Mouse (Mus musculus): ENCODE measurements around the gene Agk. TPM values are rescaled to one million over a fixed set of nuclear protein-coding genes. Genes with fewer than 3 reads are reported as not detected.
A peak's percentile ranks its signal among the peaks of the same experiment; 100 is the strongest.

Gene Agk
- polyA plus RNA-seq, 1 experiment from 2014 or later, result 59.4 TPM

DNA sequence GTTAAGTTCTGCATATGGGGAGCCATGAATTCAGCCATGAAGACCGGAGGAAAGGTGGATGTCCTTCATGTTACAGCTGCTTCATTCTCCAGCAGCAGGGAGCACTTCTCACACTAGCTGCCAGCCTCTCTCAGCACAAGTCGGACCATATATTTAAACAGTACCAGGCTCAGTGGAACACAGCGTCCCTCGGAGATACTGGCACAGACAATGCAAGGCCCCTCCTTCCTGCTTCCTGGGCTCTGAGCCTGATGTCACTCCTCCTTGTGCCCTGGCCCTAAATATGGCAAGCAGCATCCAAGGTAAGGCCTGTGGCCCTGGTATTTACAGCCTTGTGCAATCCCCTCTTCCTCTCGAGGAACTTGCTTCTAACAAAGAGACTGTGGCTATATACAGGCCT is 90.8 kb downstream of the Agk start:
- Histone ChIP-seq H3K4me1 (no peaks in the 10 kb centered on the region), H3K4me3 (no peak overlapping the region), H3K9me3 (no peaks in the 10 kb centered on the region), H3K27me3 (no peaks in the 10 kb centered on the region), H3K27ac (replicated peaks) (no peak overlapping the region), H3K4me2 (replicated peaks) (no peak overlapping the region), H3K9ac (replicated peaks) (no peak overlapping the region), H3K36me3 (peaks cover 20% of the 10 kb centered on the region)
- ATAC-seq (replicated peaks), result no peak
- WGBS, result 73% methylated on average over 5 of the region's 5 CpGs

GRCm38 (mm10) chr6:40418386-40418785 is 93.4 kb downstream of the Agk start:
- ATAC-seq (replicated peaks), result no peak
- no peak overlapping the region for H3K4me3 ChIP-seq
- no peak overlapping the region for H3K9ac ChIP-seq (replicated peaks)
- H3K36me3 ChIP-seq, result peaks cover 24% of the 10 kb centered on the region
- H3K4me1 ChIP-seq, result no peaks in the 10 kb centered on the region
- H3K4me2 ChIP-seq (replicated peaks), result no peak overlapping the region
- H3K27me3 ChIP-seq, result no peaks in the 10 kb centered on the region
- H3K9me3 ChIP-seq, result no peaks in the 10 kb centered on the region
- no peak overlapping the region for H3K27ac ChIP-seq (replicated peaks)
- WGBS, result 70% methylated on average over 4 of the region's 4 CpGs

DNA sequence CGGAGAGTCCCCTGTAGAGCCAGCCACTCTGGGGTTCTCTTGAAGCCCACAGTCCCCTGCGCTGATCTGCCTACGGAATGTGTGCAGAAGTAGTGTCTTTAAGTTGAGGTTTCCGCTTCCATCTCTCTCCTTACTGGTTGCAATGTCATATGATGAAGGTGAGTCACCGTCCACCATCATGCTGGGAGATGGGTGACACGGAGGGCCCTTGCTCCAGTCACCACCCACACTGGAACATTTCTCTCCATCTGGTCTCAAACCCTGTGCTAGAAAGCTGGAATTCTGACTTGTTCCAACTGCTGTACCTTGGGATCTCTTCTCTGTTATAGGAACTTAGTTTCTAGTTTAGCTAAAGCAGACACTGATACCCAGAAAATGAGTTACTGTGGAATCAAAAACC is 96.1 kb downstream of the Agk start:
- no peak overlapping the region for H3K4me2 ChIP-seq (replicated peaks)
- WGBS, result 98% methylated on average over 6 of the region's 6 CpGs
- ATAC-seq (replicated peaks), result no peak
- H3K27me3 ChIP-seq, result no peaks in the 10 kb centered on the region
- H3K27ac ChIP-seq (replicated peaks), result no peak overlapping the region
- peaks cover 19% of the 10 kb centered on the region for H3K36me3 ChIP-seq
- H3K4me1 ChIP-seq, result no peaks in the 10 kb centered on the region
- no peak overlapping the region for H3K9ac ChIP-seq (replicated peaks)
- H3K4me3 ChIP-seq, result no peak overlapping the region
- no peaks in the 10 kb centered on the region for H3K9me3 ChIP-seq

DNA sequence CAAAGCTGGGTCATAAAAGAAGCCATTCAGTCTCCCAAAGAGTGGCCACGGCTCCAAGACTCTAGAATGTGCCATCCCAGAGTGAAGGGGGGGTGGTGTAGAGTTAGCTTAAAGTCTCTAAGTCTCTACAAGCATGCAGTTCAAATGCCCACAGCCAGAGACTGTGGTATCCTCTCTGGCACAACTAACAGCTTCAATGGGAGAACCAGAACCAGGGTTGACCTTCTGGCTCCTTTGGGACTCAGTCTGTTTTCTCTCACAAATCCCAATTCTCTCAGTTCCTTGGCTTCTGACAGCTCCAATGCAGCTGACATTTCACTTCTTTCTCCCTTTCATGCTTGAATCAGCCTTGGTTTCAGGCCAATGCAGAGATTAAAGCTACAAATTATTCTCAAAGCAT is 98.0 kb downstream of the Agk start:
- Histone ChIP-seq H3K36me3 (peaks cover 13% of the 10 kb centered on the region), H3K4me2 (replicated peaks) (no peak overlapping the region), H3K4me3 (no peak overlapping the region), H3K9me3 (no peaks in the 10 kb centered on the region), H3K27me3 (no peaks in the 10 kb centered on the region), H3K9ac (replicated peaks) (no peak overlapping the region), H3K4me1 (peaks cover 11% of the 10 kb centered on the region), H3K27ac (replicated peaks) (no peak overlapping the region)
- WGBS, result 94% methylated on average over 1 of the region's 1 CpGs
- no peak for ATAC-seq (replicated peaks)

GRCm38 (mm10) chr6:40423774-40424173 is 98.8 kb downstream of the Agk start:
- Histone ChIP-seq H3K9me3 (no peaks in the 10 kb centered on the region), H3K4me2 (replicated peaks) (no peak overlapping the region), H3K4me1 (peaks cover 18% of the 10 kb centered on the region), H3K27ac (replicated peaks) (no peak overlapping the region), H3K4me3 (no peak overlapping the region), H3K9ac (replicated peaks) (no peak overlapping the region), H3K27me3 (no peaks in the 10 kb centered on the region), H3K36me3 (peaks cover 10% of the 10 kb centered on the region; the same call in 1 of the 2 replicates)
- WGBS, result 52% methylated on average over 1 of the region's 1 CpGs
- no peak for ATAC-seq (replicated peaks)

DNA sequence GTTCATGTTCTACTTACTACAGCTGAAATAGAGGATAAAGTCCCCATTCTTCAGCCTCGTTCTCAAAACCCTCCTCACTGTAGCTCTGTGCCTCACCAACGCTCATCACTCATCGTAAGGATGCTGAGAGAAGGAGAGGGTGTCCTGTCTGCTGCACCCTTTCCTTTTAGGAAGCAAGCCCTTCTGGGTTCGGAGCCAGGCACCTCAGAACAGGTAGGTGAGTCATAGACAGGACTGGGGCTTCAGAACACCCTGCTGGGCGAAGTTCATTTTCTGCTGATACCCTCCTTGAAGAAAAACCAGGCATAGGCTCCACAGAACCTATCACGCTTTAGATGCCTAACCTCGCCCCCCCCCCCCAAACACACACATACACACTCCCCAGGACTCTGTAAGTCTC is 102.5 kb downstream of the Agk start:
- Histone ChIP-seq H3K4me1 (peaks cover 52% of the 10 kb centered on the region), H3K27me3 (no peaks in the 10 kb centered on the region), H3K4me2 (replicated peaks) (no peak overlapping the region), H3K9ac (replicated peaks) (no peak overlapping the region), H3K27ac (replicated peaks) (peak overlapping the region; percentile 71), H3K36me3 (no peaks in the 10 kb centered on the region), H3K4me3 (no peak overlapping the region), H3K9me3 (no peaks in the 10 kb centered on the region)
- 88% methylated on average over 7 of the region's 7 CpGs for WGBS
- no peak for ATAC-seq (replicated peaks)

- H3K4me1 ChIP-seq, result peaks cover 65% of the 10 kb centered on the region
- H3K27me3 ChIP-seq, result no peaks in the 10 kb centered on the region
- H3K4me3 ChIP-seq, result no peak overlapping the region
- no peaks in the 10 kb centered on the region for H3K36me3 ChIP-seq
- peak overlapping the region; percentile 71 for H3K27ac ChIP-seq (replicated peaks)
- 44% methylated on average over 3 of the region's 3 CpGs for WGBS
- no peaks in the 10 kb centered on the region for H3K9me3 ChIP-seq
- H3K4me2 ChIP-seq (replicated peaks), result 0 out of 2 replicates have a peak overlapping the region, but pooled peaks have one; percentile 1
- peak; percentile 49 for ATAC-seq (replicated peaks)
- H3K9ac ChIP-seq (replicated peaks), result no peak overlapping the region
Measured at GRCm38 (mm10) chr6:40428696-40429095, 103.7 kb downstream of the Agk start.

GRCm38 (mm10) chr6:40429521-40429931 is 104.6 kb downstream of the Agk start:
- H3K4me3 ChIP-seq, result no peak overlapping the region
- 26% methylated on average over 4 of the region's 4 CpGs for WGBS
- peak overlapping the region; percentile 91 for H3K27ac ChIP-seq (replicated peaks)
- peak overlapping the region; percentile 12; the same call in 1 of the 2 replicates for H3K4me2 ChIP-seq (replicated peaks)
- no peaks in the 10 kb centered on the region for H3K27me3 ChIP-seq
- H3K36me3 ChIP-seq, result no peaks in the 10 kb centered on the region
- no peak; the same call in 1 of the 2 replicates for ATAC-seq (replicated peaks)
- no peak overlapping the region for H3K9ac ChIP-seq (replicated peaks)
- no peaks in the 10 kb centered on the region for H3K9me3 ChIP-seq
- peaks cover 73% of the 10 kb centered on the region for H3K4me1 ChIP-seq

GRCm38 (mm10) chr6:40430251-40430650 is 105.3 kb downstream of the Agk start:
- WGBS, result 89% methylated on average over 3 of the region's 3 CpGs
- no peaks in the 10 kb centered on the region for H3K36me3 ChIP-seq
- H3K9ac ChIP-seq (replicated peaks), result no peak overlapping the region
- peak overlapping the region; percentile 91 for H3K27ac ChIP-seq (replicated peaks)
- H3K4me3 ChIP-seq, result no peak overlapping the region
- H3K9me3 ChIP-seq, result no peaks in the 10 kb centered on the region
- peaks cover 77% of the 10 kb centered on the region for H3K4me1 ChIP-seq
- no peak for ATAC-seq (replicated peaks)
- no peaks in the 10 kb centered on the region for H3K27me3 ChIP-seq
- peak overlapping the region; percentile 78; the same call in 1 of the 2 replicates for H3K4me2 ChIP-seq (replicated peaks)

DNA sequence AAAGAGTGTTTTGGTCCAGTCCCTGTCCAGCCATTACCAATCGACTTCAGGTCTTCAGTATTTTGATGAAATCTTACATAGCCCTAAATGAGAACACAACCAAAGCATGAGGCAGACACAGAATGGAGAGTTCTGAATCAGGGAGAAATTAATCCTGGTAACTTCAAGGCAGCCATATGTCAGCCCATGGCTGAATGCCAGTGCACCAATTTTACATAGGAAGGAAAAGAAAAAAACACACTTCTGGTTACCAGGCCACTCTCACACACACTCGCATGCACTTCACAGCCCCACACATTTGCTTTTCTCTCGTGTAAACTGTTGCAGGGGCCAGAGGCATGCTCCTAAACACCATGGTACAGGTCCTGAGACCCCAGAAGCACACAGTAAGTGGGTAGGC is 105.9 kb downstream of the Agk start:
- Histone ChIP-seq H3K4me3 (peak overlapping the region; percentile 5; the same call in 1 of the 2 replicates), H3K9me3 (no peaks in the 10 kb centered on the region), H3K27me3 (no peaks in the 10 kb centered on the region), H3K36me3 (no peaks in the 10 kb centered on the region), H3K4me2 (replicated peaks) (peak overlapping the region; percentile 78), H3K4me1 (peaks cover 77% of the 10 kb centered on the region), H3K27ac (replicated peaks) (peak overlapping the region; percentile 91), H3K9ac (replicated peaks) (no peak overlapping the region)
- ATAC-seq (replicated peaks), result no peak
- 46% methylated on average over 3 of the region's 3 CpGs for WGBS

DNA sequence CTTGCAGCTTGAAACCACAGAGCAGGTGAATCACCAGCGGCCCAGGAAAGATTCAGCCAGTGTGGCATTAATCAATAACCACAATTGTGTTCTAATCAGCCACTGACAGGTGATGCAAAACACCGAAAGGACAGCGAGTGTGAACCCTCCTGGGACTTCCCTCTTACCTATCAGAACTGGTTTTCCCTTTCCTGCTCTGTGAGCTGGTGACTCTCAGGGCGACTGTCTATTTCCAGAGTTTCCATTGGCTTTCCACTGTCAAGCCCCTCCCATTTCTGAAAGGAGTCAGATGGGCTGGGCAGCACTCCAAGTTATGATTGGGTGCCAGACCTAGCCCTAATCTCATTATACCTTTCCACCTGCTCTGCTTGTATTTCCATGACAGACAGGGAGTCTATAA is 106.4 kb downstream of the Agk start:
- H3K36me3 ChIP-seq, result no peaks in the 10 kb centered on the region
- no peaks in the 10 kb centered on the region for H3K9me3 ChIP-seq
- no peak for ATAC-seq (replicated peaks)
- peaks cover 80% of the 10 kb centered on the region for H3K4me1 ChIP-seq
- H3K27ac ChIP-seq (replicated peaks), result peak overlapping the region; percentile 91
- 43% methylated on average over 4 of the region's 4 CpGs for WGBS
- no peak overlapping the region for H3K9ac ChIP-seq (replicated peaks)
- H3K27me3 ChIP-seq, result no peaks in the 10 kb centered on the region
- H3K4me3 ChIP-seq, result peak overlapping the region; percentile 5; the same call in 1 of the 2 replicates
- peak overlapping the region; percentile 78 for H3K4me2 ChIP-seq (replicated peaks)

DNA sequence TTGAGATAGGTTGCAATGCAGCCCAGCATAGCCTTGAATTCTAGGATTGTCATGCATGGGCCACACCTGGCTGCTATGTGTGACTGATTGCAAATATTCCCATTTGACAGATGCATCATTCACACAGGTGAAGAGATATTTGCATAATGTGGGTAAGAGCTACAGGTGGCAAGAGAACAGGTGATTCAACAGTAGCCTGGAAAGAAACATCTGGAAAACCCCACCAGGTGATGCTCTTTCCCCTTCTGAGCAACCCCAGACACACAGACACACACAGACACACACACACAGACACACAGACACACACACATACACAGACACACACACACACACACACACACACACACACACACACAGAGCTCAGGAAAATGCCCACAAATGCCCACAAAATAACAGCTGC is 106.8 kb downstream of the Agk start:
- peaks cover 84% of the 10 kb centered on the region for H3K4me1 ChIP-seq
- H3K4me2 ChIP-seq (replicated peaks), result peak overlapping the region; percentile 78
- peak overlapping the region; percentile 91 for H3K27ac ChIP-seq (replicated peaks)
- H3K9ac ChIP-seq (replicated peaks), result no peak overlapping the region
- peak overlapping the region; percentile 20 for H3K4me3 ChIP-seq
- ATAC-seq (replicated peaks), result no peak
- no peaks in the 10 kb centered on the region for H3K36me3 ChIP-seq
- H3K27me3 ChIP-seq, result no peaks in the 10 kb centered on the region
- H3K9me3 ChIP-seq, result no peaks in the 10 kb centered on the region
